Mouse (Mus musculus): ENCODE results near the gene Eif6. TPM values are rescaled to one million over a fixed set of nuclear protein-coding genes. Genes with fewer than 3 reads are reported as not detected.

Gene Eif6
- polyA plus RNA-seq, 1 experiment from 2014 or later: 136 TPM

- ATAC-seq: no peak
- WGBS: 95% methylated on average over 6 of the region's 6 CpGs
- Histone ChIP-seq H3K4me1 (ENCODE audit: control insufficient read depth, insufficient read depth, low read length) (peaks cover 11% of the 10 kb centered on the region), H3K4me3 (ENCODE audit: low read depth, low read length) (no peak overlapping the region), H3K27ac (ENCODE audit: low read length) (no peak overlapping the region), H3K36me3 (ENCODE audit: control insufficient read depth, insufficient read depth, low read length) (no peaks in the 10 kb centered on the region), H3K4me2 (ENCODE audit: low read length) (no peak overlapping the region), H3K9me3 (replicated peaks; ENCODE audit: control insufficient read depth, low read length, poor library complexity, severe bottlenecking) (no peaks in the 10 kb centered on the region), H3K9ac (ENCODE audit: low read depth, low read length) (no peak overlapping the region), H3K27me3 (ENCODE audit: control insufficient read depth, insufficient read depth, low read depth, low read length) (no peaks in the 10 kb centered on the region)
Measured at GRCm38 (mm10) chr2:155861581-155861980, 34.9 kb upstream of the Eif6 start.

- peaks cover 11% of the 10 kb centered on the region for H3K4me1 ChIP-seq (ENCODE audit: control insufficient read depth, insufficient read depth, low read length)
- 85% methylated on average over 7 of the region's 7 CpGs for WGBS
- H3K9ac ChIP-seq (ENCODE audit: low read depth, low read length): no peak overlapping the region
- H3K4me2 ChIP-seq (ENCODE audit: low read length): no peak overlapping the region
- no peak overlapping the region for H3K27ac ChIP-seq (ENCODE audit: low read length)
- H3K36me3 ChIP-seq (ENCODE audit: control insufficient read depth, insufficient read depth, low read length): no peaks in the 10 kb centered on the region
- no peaks in the 10 kb centered on the region for H3K9me3 ChIP-seq (replicated peaks; ENCODE audit: control insufficient read depth, low read length, poor library complexity, severe bottlenecking)
- H3K27me3 ChIP-seq (ENCODE audit: control insufficient read depth, insufficient read depth, low read depth, low read length): no peaks in the 10 kb centered on the region
- H3K4me3 ChIP-seq (ENCODE audit: low read depth, low read length): no peak overlapping the region
- no peak for ATAC-seq
Measured at GRCm38 (mm10) chr2:155860102-155860501, 33.4 kb upstream of the Eif6 start.

- Histone ChIP-seq H3K4me1 (ENCODE audit: control insufficient read depth, insufficient read depth, low read length) (no peaks in the 10 kb centered on the region), H3K4me3 (ENCODE audit: low read depth, low read length) (no peak overlapping the region), H3K4me2 (ENCODE audit: low read length) (no peak overlapping the region), H3K27me3 (ENCODE audit: control insufficient read depth, insufficient read depth, low read depth, low read length) (no peaks in the 10 kb centered on the region), H3K9me3 (replicated peaks; ENCODE audit: control insufficient read depth, low read length, poor library complexity, severe bottlenecking) (no peaks in the 10 kb centered on the region), H3K36me3 (ENCODE audit: control insufficient read depth, insufficient read depth, low read length) (peaks cover 6% of the 10 kb centered on the region; the same call in 1 of the 2 replicates), H3K9ac (ENCODE audit: low read depth, low read length) (no peak overlapping the region), H3K27ac (ENCODE audit: low read length) (no peak overlapping the region)
- 94% methylated on average over 5 of the region's 5 CpGs for WGBS
- no peak for ATAC-seq
Measured at GRCm38 (mm10) chr2:155852536-155852935, 25.8 kb upstream of the Eif6 start.

- H3K4me3 ChIP-seq (ENCODE audit: low read depth, low read length): no peak overlapping the region
- H3K27me3 ChIP-seq (ENCODE audit: control insufficient read depth, insufficient read depth, low read depth, low read length): no peaks in the 10 kb centered on the region
- 78% methylated on average over 7 of the region's 7 CpGs for WGBS
- H3K36me3 ChIP-seq (ENCODE audit: control insufficient read depth, insufficient read depth, low read length): peaks cover 14% of the 10 kb centered on the region
- no peak overlapping the region for H3K4me2 ChIP-seq (ENCODE audit: low read length)
- H3K4me1 ChIP-seq (ENCODE audit: control insufficient read depth, insufficient read depth, low read length): no peaks in the 10 kb centered on the region
- no peaks in the 10 kb centered on the region for H3K9me3 ChIP-seq (replicated peaks; ENCODE audit: control insufficient read depth, low read length, poor library complexity, severe bottlenecking)
- H3K9ac ChIP-seq (ENCODE audit: low read depth, low read length): no peak overlapping the region
- H3K27ac ChIP-seq (ENCODE audit: low read length): no peak overlapping the region
- no peak for ATAC-seq
Measured at GRCm38 (mm10) chr2:155850120-155850519, 23.4 kb upstream of the Eif6 start.

GRCm38 (mm10) chr2:155849464-155849863 lies 22.7 kb upstream of the Eif6 start:
- Histone ChIP-seq H3K27ac (ENCODE audit: low read length) (no peak overlapping the region), H3K4me1 (ENCODE audit: control insufficient read depth, insufficient read depth, low read length) (no peaks in the 10 kb centered on the region), H3K27me3 (ENCODE audit: control insufficient read depth, insufficient read depth, low read depth, low read length) (no peaks in the 10 kb centered on the region), H3K9me3 (replicated peaks; ENCODE audit: control insufficient read depth, low read length, poor library complexity, severe bottlenecking) (no peaks in the 10 kb centered on the region), H3K9ac (ENCODE audit: low read depth, low read length) (no peak overlapping the region), H3K4me2 (ENCODE audit: low read length) (no peak overlapping the region), H3K36me3 (ENCODE audit: control insufficient read depth, insufficient read depth, low read length) (peaks cover 18% of the 10 kb centered on the region), H3K4me3 (ENCODE audit: low read depth, low read length) (no peak overlapping the region)
- ATAC-seq: no peak
- 71% methylated on average over 7 of the region's 7 CpGs for WGBS

- Histone ChIP-seq H3K9me3 (replicated peaks; ENCODE audit: control insufficient read depth, low read length, poor library complexity, severe bottlenecking) (no peaks in the 10 kb centered on the region), H3K4me1 (ENCODE audit: control insufficient read depth, insufficient read depth, low read length) (no peaks in the 10 kb centered on the region), H3K27me3 (ENCODE audit: control insufficient read depth, insufficient read depth, low read depth, low read length) (no peaks in the 10 kb centered on the region), H3K36me3 (ENCODE audit: control insufficient read depth, insufficient read depth, low read length) (peaks cover 18% of the 10 kb centered on the region), H3K4me2 (ENCODE audit: low read length) (no peak overlapping the region), H3K9ac (ENCODE audit: low read depth, low read length) (no peak overlapping the region), H3K27ac (ENCODE audit: low read length) (no peak overlapping the region), H3K4me3 (ENCODE audit: low read depth, low read length) (no peak overlapping the region)
- ATAC-seq: no peak
- 30% methylated on average over 6 of the region's 6 CpGs for WGBS
Measured at GRCm38 (mm10) chr2:155848291-155848690, 21.6 kb upstream of the Eif6 start.

- Histone ChIP-seq H3K4me3 (ENCODE audit: low read depth, low read length) (no peak overlapping the region), H3K4me2 (ENCODE audit: low read length) (no peak overlapping the region), H3K27me3 (ENCODE audit: control insufficient read depth, insufficient read depth, low read depth, low read length) (no peaks in the 10 kb centered on the region), H3K4me1 (ENCODE audit: control insufficient read depth, insufficient read depth, low read length) (no peaks in the 10 kb centered on the region), H3K36me3 (ENCODE audit: control insufficient read depth, insufficient read depth, low read length) (peaks cover 18% of the 10 kb centered on the region), H3K27ac (ENCODE audit: low read length) (no peak overlapping the region), H3K9me3 (replicated peaks; ENCODE audit: control insufficient read depth, low read length, poor library complexity, severe bottlenecking) (no peaks in the 10 kb centered on the region), H3K9ac (ENCODE audit: low read depth, low read length) (no peak overlapping the region)
- WGBS: 91% methylated on average over 8 of the region's 8 CpGs
- ATAC-seq: no peak
Measured at GRCm38 (mm10) chr2:155846930-155847329, 20.2 kb upstream of the Eif6 start.

- no peak overlapping the region for H3K27ac ChIP-seq (ENCODE audit: low read length)
- H3K9ac ChIP-seq (ENCODE audit: low read depth, low read length): no peak overlapping the region
- H3K36me3 ChIP-seq (ENCODE audit: control insufficient read depth, insufficient read depth, low read length): no peaks in the 10 kb centered on the region
- H3K4me1 ChIP-seq (ENCODE audit: control insufficient read depth, insufficient read depth, low read length): no peaks in the 10 kb centered on the region
- no peaks in the 10 kb centered on the region for H3K27me3 ChIP-seq (ENCODE audit: control insufficient read depth, insufficient read depth, low read depth, low read length)
- H3K4me2 ChIP-seq (ENCODE audit: low read length): no peak overlapping the region
- no peaks in the 10 kb centered on the region for H3K9me3 ChIP-seq (replicated peaks; ENCODE audit: control insufficient read depth, low read length, poor library complexity, severe bottlenecking)
- H3K4me3 ChIP-seq (ENCODE audit: low read depth, low read length): no peak overlapping the region
- no peak for ATAC-seq
- WGBS: 91% methylated on average over 4 of the region's 4 CpGs
Measured at GRCm38 (mm10) chr2:155838961-155839360, 12.2 kb upstream of the Eif6 start.

GRCm38 (mm10) chr2:155837961-155838360 lies 11.2 kb upstream of the Eif6 start:
- Histone ChIP-seq H3K4me2 (ENCODE audit: low read length) (no peak overlapping the region), H3K9ac (ENCODE audit: low read depth, low read length) (no peak overlapping the region), H3K4me3 (ENCODE audit: low read depth, low read length) (no peak overlapping the region), H3K27me3 (ENCODE audit: control insufficient read depth, insufficient read depth, low read depth, low read length) (no peaks in the 10 kb centered on the region), H3K27ac (ENCODE audit: low read length) (no peak overlapping the region), H3K4me1 (ENCODE audit: control insufficient read depth, insufficient read depth, low read length) (no peaks in the 10 kb centered on the region), H3K9me3 (replicated peaks; ENCODE audit: control insufficient read depth, low read length, poor library complexity, severe bottlenecking) (no peaks in the 10 kb centered on the region), H3K36me3 (ENCODE audit: control insufficient read depth, insufficient read depth, low read length) (no peaks in the 10 kb centered on the region)
- no peak for ATAC-seq
- WGBS: 80% methylated on average over 3 of the region's 3 CpGs

- ATAC-seq: no peak
- Histone ChIP-seq H3K4me2 (ENCODE audit: low read length) (no peak within 1 kb of the TSS), H3K9ac (ENCODE audit: low read depth, low read length) (no peak within 1 kb of the TSS), H3K27me3 (ENCODE audit: control insufficient read depth, insufficient read depth, low read depth, low read length) (no peaks in the 10 kb centered on the region), H3K4me3 (ENCODE audit: low read depth, low read length) (no peak within 1 kb of the TSS), H3K9me3 (replicated peaks; ENCODE audit: control insufficient read depth, low read length, poor library complexity, severe bottlenecking) (no peaks in the 10 kb centered on the region), H3K4me1 (ENCODE audit: control insufficient read depth, insufficient read depth, low read length) (no peaks in the 10 kb centered on the region), H3K27ac (ENCODE audit: low read length) (no peak within 1 kb of the TSS), H3K36me3 (ENCODE audit: control insufficient read depth, insufficient read depth, low read length) (no peaks in the 10 kb centered on the region)
- WGBS: 67% methylated on average over 9 of the region's 9 CpGs
Measured at GRCm38 (mm10) chr2:155834732-155835131, 8.0 kb upstream of the Eif6 start, which contains the start of gene Fam83c. Gene Fam83c (minus strand): TSS chr2:155834854.
